Mouse (Mus musculus) NIH3T3 (cell line): ENCODE results near the gene Hoxb5.
A peak's percentile ranks its signal among the peaks of the same experiment; 100 is the strongest.

Source experiments
- DNase-seq: peaks from one replicate; pipeline ENCODE4 v3.0.0-alpha.2; 2012; ENCODE audit warnings: low read depth

Hoxb5 gene

GRCm38 (mm10) chr11:96303151-96304099, at the start of gene Hoxb5:
Gene Hoxb5 (plus strand): TSS chr11:96303336.
- peak; percentile 48 for DNase-seq

GRCm38 (mm10) chr11:96254221-96254620, 48.9 kb upstream of the Hoxb5 start:
- DNase-seq: no peak

- no peak for DNase-seq
These were observed 47.8 kb upstream of the Hoxb5 start for GRCm38 (mm10) chr11:96255111-96255995.

- no peak for DNase-seq
These were observed 47.1 kb upstream of the Hoxb5 start for GRCm38 (mm10) chr11:96255996-96256445.

GRCm38 (mm10) chr11:96257141-96257540, 46.0 kb upstream of the Hoxb5 start:
- no peak for DNase-seq

- DNase-seq: no peak
These were observed 44.1 kb upstream of the Hoxb5 start for GRCm38 (mm10) chr11:96259038-96259437.

- DNase-seq: no peak
These were observed 43.6 kb upstream of the Hoxb5 start for GRCm38 (mm10) chr11:96259511-96259910.

GRCm38 (mm10) chr11:96260310-96260970, 42.7 kb upstream of the Hoxb5 start:
- DNase-seq: peak; percentile 79

GRCm38 (mm10) chr11:96261323-96261890, 41.7 kb upstream of the Hoxb5 start:
- DNase-seq: peak; percentile 24

- no peak for DNase-seq
These were observed 40.8 kb upstream of the Hoxb5 start for GRCm38 (mm10) chr11:96262262-96262830.

- DNase-seq: no peak
These were observed 39.3 kb upstream of the Hoxb5 start for GRCm38 (mm10) chr11:96263636-96264389.

- no peak for DNase-seq
These were observed 38.6 kb upstream of the Hoxb5 start for GRCm38 (mm10) chr11:96264390-96265020.

- no peak for DNase-seq
These were observed 37.2 kb upstream of the Hoxb5 start for GRCm38 (mm10) chr11:96265954-96266353.

GRCm38 (mm10) chr11:96267021-96267920, 35.9 kb upstream of the Hoxb5 start:
- DNase-seq: no peak

- no peak for DNase-seq
These were observed 34.9 kb upstream of the Hoxb5 start for GRCm38 (mm10) chr11:96268031-96268745.

- DNase-seq: peak; percentile 20
These were observed 33.3 kb upstream of the Hoxb5 start for GRCm38 (mm10) chr11:96269869-96270268.

- peak; percentile 11 for DNase-seq
These were observed 32.1 kb upstream of the Hoxb5 start, which contains the start of gene Hoxb9 for GRCm38 (mm10) chr11:96270996-96271540. Gene Hoxb9 (plus strand): TSS chr11:96271457.

- DNase-seq: no peak
These were observed 31.6 kb upstream of the Hoxb5 start for GRCm38 (mm10) chr11:96271541-96272011.
